Mouse (Mus musculus) C2C12 (cell line): ENCODE measurements at regions not wholly inside any gene's neighbourhood (a gene's known extent, or its start where the extent isn't known, plus 50 kb on each side); places are given as distances from the start of the nearest gene placed in this dataset.

Experiments
- H3K27me3 ChIP-seq: one replicate; pipeline ENCODE4 v1.6.1; 2011; ENCODE audit not compliant: control insufficient read depth, insufficient read depth, insufficient read length
- H3K36me3 ChIP-seq: one replicate; pipeline ENCODE4 v1.6.1; 2011; ENCODE audit not compliant: control insufficient read depth, insufficient read depth
- H3K4me3 ChIP-seq: one replicate; pipeline ENCODE4 v1.5.1; 2011; ENCODE audit warnings: mild to moderate bottlenecking, control low read depth; ENCODE audit not compliant: poor library complexity, insufficient read depth, severe bottlenecking
- H3K79me2 ChIP-seq: one replicate; pipeline ENCODE4 v1.6.1; 2011; ENCODE audit not compliant: control insufficient read depth, insufficient read depth
- H3K79me3 ChIP-seq: one replicate; pipeline ENCODE4 v1.6.1; 2011; ENCODE audit warnings: low read depth, control low read depth
- H3ac ChIP-seq: one replicate; pipeline ENCODE3; 2011; ENCODE audit warnings: low read depth; ENCODE audit not compliant: control insufficient read depth, insufficient read length
- CEBPB ChIP-seq: IDR thresholded peaks from one replicate; pipeline ENCODE4 v1.6.1; 2011; ENCODE audit warnings: low read depth, mild to moderate bottlenecking, control low read depth, moderate library complexity
- CTCF ChIP-seq: IDR thresholded peaks from one replicate; pipeline ENCODE4 v1.5.1; 2011; ENCODE audit not compliant: control insufficient read depth, insufficient read depth, insufficient read length
- FOSL1 ChIP-seq: IDR thresholded peaks from one replicate; pipeline ENCODE4 v1.8.0; 2011; ENCODE audit warnings: mild to moderate bottlenecking, low read length; ENCODE audit not compliant: poor library complexity, insufficient read depth, severe bottlenecking
- MAX ChIP-seq: IDR thresholded peaks from one replicate; pipeline ENCODE4 v1.6.1; 2011; ENCODE audit warnings: mild to moderate bottlenecking, control low read depth
- MYOD1 ChIP-seq: IDR thresholded peaks from one replicate; pipeline ENCODE4 v1.6.1; 2011; ENCODE audit warnings: low read depth; ENCODE audit not compliant: control insufficient read depth, insufficient read length
- MYOG ChIP-seq: IDR thresholded peaks from one replicate; pipeline ENCODE4 v1.6.1; 2011; ENCODE audit not compliant: control insufficient read depth, insufficient read length; ENCODE audit errors: extremely low read depth
- USF1 ChIP-seq: IDR thresholded peaks from one replicate; pipeline ENCODE4 v1.6.1; 2011; ENCODE audit warnings: low read depth, mild to moderate bottlenecking, control low read depth, moderate library complexity

DNA sequence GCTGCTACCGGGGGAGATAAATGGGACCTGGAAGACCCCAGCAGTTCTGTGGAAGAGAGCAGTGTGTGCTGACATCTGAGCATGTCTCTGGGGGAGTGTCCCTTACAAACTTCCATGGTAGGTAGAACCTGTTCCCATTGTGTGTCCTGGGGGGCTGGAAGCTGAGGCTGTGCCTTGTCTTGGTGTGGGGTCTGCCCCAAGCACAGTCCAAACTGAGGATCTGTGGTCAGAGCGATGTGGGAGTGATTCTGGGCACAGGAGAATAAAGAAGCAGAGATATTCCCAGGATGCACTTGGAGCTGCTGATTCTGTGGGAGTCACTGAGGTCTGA, 118.5 kb upstream of the Sulf2 start:
- Histone ChIP-seq H3K79me2 (no peaks in the 10 kb centered on the region), H3K27me3 (no peaks in the 10 kb centered on the region), H3K36me3 (no peaks in the 10 kb centered on the region), H3ac (no peak overlapping the region), H3K79me3 (no peaks in the 10 kb centered on the region), H3K4me3 (no peak overlapping the region)
- TF ChIP-seq USF1, result no peak
- TF ChIP-seq CTCF, result no peak
- no peak for TF ChIP-seq FOSL1
- no peak for TF ChIP-seq MYOG
- TF ChIP-seq MYOD1, result no peak
- TF ChIP-seq MAX, result no peak
- no peak for TF ChIP-seq CEBPB

DNA sequence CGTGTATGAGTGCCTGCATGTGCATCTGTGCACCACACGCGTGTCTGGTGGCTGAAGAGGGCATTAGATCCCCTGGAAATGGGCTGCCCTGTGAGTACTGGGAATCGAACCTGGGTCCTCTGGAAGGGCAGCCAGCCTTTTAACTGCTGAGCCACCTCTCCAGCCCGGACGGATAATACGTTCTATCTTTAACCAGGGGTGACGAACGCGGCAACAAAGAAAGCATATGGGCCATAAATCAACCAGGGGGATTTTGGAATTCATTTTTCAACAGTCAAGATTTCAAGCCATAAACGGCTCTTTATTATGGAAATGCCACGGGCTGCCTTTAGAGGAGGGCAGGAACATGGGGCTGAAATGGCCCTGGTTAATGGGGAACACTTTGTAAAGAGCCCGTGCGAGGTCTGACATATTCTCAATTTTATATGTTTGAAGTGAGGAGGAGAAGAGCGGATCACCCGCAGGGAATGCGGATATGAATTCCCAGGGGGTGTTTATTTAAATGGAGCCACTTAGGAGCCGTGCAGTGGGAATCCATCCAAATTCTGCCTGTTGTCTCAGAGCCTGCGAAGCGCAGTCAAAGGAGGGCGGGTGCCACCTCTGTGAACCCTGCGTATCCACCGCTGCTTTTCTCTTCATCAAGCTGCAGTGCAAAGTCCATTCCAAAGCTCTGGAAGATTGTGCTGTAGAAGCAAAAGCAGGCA, 118.0 kb upstream of the Sulf2 start:
- Histone ChIP-seq H3K4me3 (no peak overlapping the region), H3K27me3 (no peaks in the 10 kb centered on the region), H3K79me2 (no peaks in the 10 kb centered on the region), H3K79me3 (no peaks in the 10 kb centered on the region), H3K36me3 (no peaks in the 10 kb centered on the region), H3ac (no peak overlapping the region)
- TF ChIP-seq MAX (no peak), USF1 (no peak), MYOD1 (no peak)

DNA sequence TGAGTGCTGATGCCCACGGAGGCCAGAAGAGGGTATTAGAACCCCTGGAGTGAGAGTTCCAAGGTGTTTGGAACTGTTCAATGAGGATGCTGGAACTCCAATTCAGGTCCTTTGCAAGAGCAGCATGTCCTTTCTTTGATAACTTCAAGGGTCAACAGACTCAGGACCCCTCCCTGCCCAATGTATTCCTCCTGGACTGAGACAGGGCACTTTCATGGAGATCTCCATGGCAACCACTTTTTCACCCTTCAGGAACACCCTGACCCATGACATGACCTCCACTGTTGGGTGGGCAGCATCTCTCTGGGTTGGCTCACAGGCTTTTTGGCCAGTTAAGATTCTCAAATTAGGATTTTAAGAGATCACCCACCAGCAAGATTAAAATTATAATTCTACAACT, 117.4 kb upstream of the Sulf2 start:
- H3K4me3 ChIP-seq, result no peak overlapping the region
- H3K79me3 ChIP-seq, result no peaks in the 10 kb centered on the region
- no peaks in the 10 kb centered on the region for H3K36me3 ChIP-seq
- TF ChIP-seq MYOG, result no peak
- no peak for TF ChIP-seq FOSL1
- TF ChIP-seq MYOD1, result no peak
- no peak for TF ChIP-seq CTCF
- TF ChIP-seq USF1, result no peak
- TF ChIP-seq MAX, result no peak
- no peak for TF ChIP-seq CEBPB
- no peak overlapping the region for H3ac ChIP-seq
- H3K79me2 ChIP-seq, result no peaks in the 10 kb centered on the region
- no peaks in the 10 kb centered on the region for H3K27me3 ChIP-seq

DNA sequence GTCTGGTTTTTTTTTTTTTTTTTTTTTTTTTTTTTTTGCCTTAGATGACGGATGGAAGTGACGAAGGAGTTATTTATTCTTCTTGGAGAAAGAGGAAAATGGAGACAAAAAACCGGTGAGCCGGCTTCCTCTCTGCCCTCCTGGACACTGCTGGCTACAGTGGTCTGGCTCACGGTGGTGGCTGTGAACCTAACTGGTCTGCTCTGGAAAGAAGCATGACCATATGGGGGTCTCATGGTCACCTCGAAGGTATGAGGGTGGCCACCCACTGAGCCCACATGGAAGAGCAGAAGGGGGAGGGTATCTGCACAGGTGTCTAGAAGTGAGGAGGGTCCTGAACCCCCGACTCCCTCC, 116.7 kb upstream of the Sulf2 start:
- H3K36me3 ChIP-seq, result no peaks in the 10 kb centered on the region
- TF ChIP-seq FOSL1 (no peak), CTCF (no peak), MAX (no peak), CEBPB (no peak), MYOG (no peak), USF1 (no peak), MYOD1 (no peak)

DNA sequence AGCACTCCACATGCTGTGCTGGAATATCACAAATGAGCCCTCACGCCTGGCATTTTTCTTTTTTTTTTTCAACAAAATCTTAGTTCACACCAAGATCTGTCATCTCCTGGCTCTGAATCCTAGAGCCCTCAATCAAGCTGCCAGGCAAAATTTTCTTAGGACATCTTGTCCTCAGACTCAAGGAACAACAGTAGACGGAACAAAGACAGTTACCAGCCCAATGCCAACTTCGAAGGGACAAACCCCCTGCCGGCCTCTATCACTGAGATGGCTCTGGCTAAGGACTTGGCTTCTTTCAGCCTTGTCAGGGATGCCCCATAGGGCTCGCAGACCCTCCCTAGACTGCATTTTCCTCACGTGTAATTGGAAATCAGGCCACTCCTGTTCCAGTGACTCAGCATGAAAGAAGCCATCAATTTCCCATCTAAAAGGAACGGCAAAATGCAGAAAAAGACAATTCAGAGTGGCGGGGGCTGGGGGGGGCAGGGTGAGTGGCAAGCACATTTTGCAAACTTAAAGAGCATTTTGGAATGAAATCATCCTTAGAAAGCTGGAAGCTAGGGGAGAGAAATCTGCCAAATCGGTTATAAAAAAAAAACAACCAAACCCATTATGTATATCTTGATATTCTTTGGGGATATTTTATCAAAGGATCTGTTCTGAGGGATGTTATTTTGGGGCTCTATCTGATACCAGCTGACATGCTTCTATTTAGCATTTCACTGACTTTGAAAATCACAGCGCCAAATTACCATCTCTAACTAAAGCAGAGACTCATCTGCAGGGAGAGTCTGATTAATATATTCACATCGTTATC, 116.1 kb upstream of the Sulf2 start:
- Histone ChIP-seq H3K36me3 (no peaks in the 10 kb centered on the region), H3K27me3 (no peaks in the 10 kb centered on the region), H3K4me3 (no peak overlapping the region), H3K79me2 (no peaks in the 10 kb centered on the region), H3K79me3 (no peaks in the 10 kb centered on the region), H3ac (no peak overlapping the region)
- no peak for TF ChIP-seq MYOG
- no peak for TF ChIP-seq MYOD1
- TF ChIP-seq CTCF, result no peak
- TF ChIP-seq MAX, result no peak
- TF ChIP-seq CEBPB, result no peak
- TF ChIP-seq USF1, result no peak
- no peak for TF ChIP-seq FOSL1

More for the DNA sequence above, 116.7 kb upstream of the Sulf2 start:
- H3K4me3 ChIP-seq, result no peak overlapping the region
- H3K79me2 ChIP-seq, result no peaks in the 10 kb centered on the region
- H3K79me3 ChIP-seq, result no peaks in the 10 kb centered on the region
- no peak overlapping the region for H3ac ChIP-seq
- no peaks in the 10 kb centered on the region for H3K27me3 ChIP-seq

DNA sequence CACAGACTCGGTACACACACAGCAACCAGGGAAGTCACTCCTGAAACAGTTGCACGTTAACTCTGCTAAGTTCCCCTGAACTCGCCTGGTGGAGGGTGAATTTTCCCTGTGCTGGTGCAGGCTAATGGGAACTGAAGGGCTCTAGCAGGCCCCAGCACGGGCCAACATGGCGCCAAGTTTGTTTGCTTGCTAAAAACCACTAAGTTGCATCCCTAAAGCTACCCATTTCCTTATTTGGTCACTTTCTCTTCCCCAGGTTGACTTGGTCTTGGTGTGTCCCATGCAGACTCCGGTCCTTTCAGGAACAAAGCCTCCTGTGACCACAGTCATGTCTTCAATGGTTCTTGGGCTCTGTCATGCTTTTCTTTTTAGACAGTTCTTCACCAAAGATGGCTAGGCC, 114.5 kb upstream of the Sulf2 start:
- TF ChIP-seq USF1, result no peak
- no peak for TF ChIP-seq CTCF
- TF ChIP-seq MAX, result no peak
- no peak for TF ChIP-seq MYOD1
- TF ChIP-seq CEBPB, result no peak
- TF ChIP-seq MYOG, result no peak
- no peak for TF ChIP-seq FOSL1
- Histone ChIP-seq H3K79me2 (no peaks in the 10 kb centered on the region), H3K36me3 (no peaks in the 10 kb centered on the region), H3ac (no peak overlapping the region), H3K27me3 (no peaks in the 10 kb centered on the region), H3K4me3 (no peak overlapping the region), H3K79me3 (no peaks in the 10 kb centered on the region)
